Mouse (Mus musculus) kidney, postnatal 0 days (tissue): ENCODE measurements around the gene Gna12. TPM values are rescaled to one million over a fixed set of nuclear protein-coding genes. Genes with fewer than 3 reads are reported as not detected.
A peak's percentile ranks its signal among the peaks of the same experiment; 100 is the strongest.

ENCODE experiments used
- ATAC-seq: fragments of 200-750 bp; cut with Nextera tagmentation; replicated peaks from 2 replicates; pipeline ENCODE4 v1.8.0; 2017; ENCODE audit warnings: low read depth, moderate number of reproducible peaks, moderate TSS enrichment, moderate library complexity; ENCODE audit not compliant: low FRiP score
- DNase-seq: peaks from one replicate; pipeline ENCODE4 v3.0.0-alpha.2; 2016; ENCODE audit warnings: low spot score
- H3K27ac ChIP-seq: fragments of 300-500 bp; sonication (generic); 2 replicates; pipeline ENCODE4 v1.5.1; 2014; ENCODE audit warnings: mild to moderate bottlenecking
- H3K27me3 ChIP-seq: fragments of 300-500 bp; sonication (generic); 2 replicates; pipeline ENCODE4 v1.6.1; 2014; ENCODE audit warnings: low read length, mixed read lengths; ENCODE audit not compliant: insufficient read depth
- H3K36me3 ChIP-seq: fragments of 300-500 bp; sonication (generic); 2 replicates; pipeline ENCODE4 v1.6.1; 2014; ENCODE audit warnings: low read length, mixed read lengths; ENCODE audit not compliant: insufficient read depth
- H3K4me1 ChIP-seq: fragments of 300-500 bp; sonication (generic); replicated peaks from 2 replicates; pipeline ENCODE4 v1.6.1; 2014; ENCODE audit warnings: antibody characterized with exemption, low read length, mixed read lengths; ENCODE audit not compliant: insufficient read depth
- H3K4me2 ChIP-seq: fragments of 300-500 bp; sonication (generic); 2 replicates; pipeline ENCODE4 v1.6.1; 2014; ENCODE audit warnings: mild to moderate bottlenecking, low read length, moderate library complexity, mixed read lengths
- H3K4me3 ChIP-seq: fragments of 300-500 bp; sonication (generic); replicated peaks from 2 replicates; pipeline ENCODE4 v1.5.1; 2014; ENCODE audit warnings: low read depth, low read length
- H3K9ac ChIP-seq: fragments of 300-500 bp; sonication (generic); 2 replicates; pipeline ENCODE4 v1.6.1; 2014; ENCODE audit warnings: low read depth, low read length
- H3K9me3 ChIP-seq: fragments of 300-500 bp; sonication (generic); replicated peaks from 2 replicates; pipeline ENCODE4 v1.6.1; 2016; ENCODE audit warnings: low read length, inconsistent platforms, mixed read lengths
- CTCF ChIP-seq: IDR thresholded peaks from 2 replicates; pipeline ENCODE4 v1.5.1; 2016; ENCODE audit warnings: antibody characterized with exemption, low read depth, mild to moderate bottlenecking, moderate library complexity
- WGBS: fragments of 180-500 bp; shearing (Covaris S2); extraction: QIAGEN DNeasy Blood & Tissue Kit; methylation state at CpG from one replicate; pipeline ENCODE4 v1.1.7; 2014; 5-methylcytosine and 5-hydroxymethylcytosine counted together
- polyA plus RNA-seq: library from polyadenylated mRNA; unstranded; fragments of >200 nt; fragmentation: Nextera tagmentation; extraction: Ambion mirVana; gene quantifications from 2 replicates; pipeline ENCODE4 v1.2.1, GENCODE M21; 2015

Gene Gna12
- polyA plus RNA-seq, 1 experiment from 2014 or later: 48.8 TPM

GRCm38 (mm10) chr5:140753223-140753622, 77.0 kb downstream of the Gna12 start:
- H3K27ac ChIP-seq: no peak overlapping the region
- no peak overlapping the region for H3K4me3 ChIP-seq
- H3K4me1 ChIP-seq: no peaks in the 10 kb centered on the region
- H3K4me2 ChIP-seq: no peak overlapping the region
- WGBS: 63% methylated on average over 5 of the region's 5 CpGs
- TF ChIP-seq CTCF: no peak
- ATAC-seq: no peak
- DNase-seq: no peak
- no peak overlapping the region for H3K9ac ChIP-seq
- H3K27me3 ChIP-seq: no peaks in the 10 kb centered on the region
- no peaks in the 10 kb centered on the region for H3K9me3 ChIP-seq
- peaks cover 7% of the 10 kb centered on the region; the same call in 1 of the 2 replicates for H3K36me3 ChIP-seq

- WGBS: 91% methylated on average over 3 of the region's 3 CpGs
- peaks cover 5% of the 10 kb centered on the region; the same call in 1 of the 2 replicates for H3K36me3 ChIP-seq
- ATAC-seq: no peak
- H3K4me1 ChIP-seq: no peaks in the 10 kb centered on the region
- DNase-seq: no peak
- no peaks in the 10 kb centered on the region for H3K27me3 ChIP-seq
- no peaks in the 10 kb centered on the region for H3K9me3 ChIP-seq
- no peak overlapping the region for H3K27ac ChIP-seq
- no peak overlapping the region for H3K4me2 ChIP-seq
- TF ChIP-seq CTCF: peak; percentile 55
- H3K9ac ChIP-seq: no peak overlapping the region
- no peak overlapping the region for H3K4me3 ChIP-seq
Observed at GRCm38 (mm10) chr5:140752639-140753038, 77.6 kb downstream of the Gna12 start.

DNA sequence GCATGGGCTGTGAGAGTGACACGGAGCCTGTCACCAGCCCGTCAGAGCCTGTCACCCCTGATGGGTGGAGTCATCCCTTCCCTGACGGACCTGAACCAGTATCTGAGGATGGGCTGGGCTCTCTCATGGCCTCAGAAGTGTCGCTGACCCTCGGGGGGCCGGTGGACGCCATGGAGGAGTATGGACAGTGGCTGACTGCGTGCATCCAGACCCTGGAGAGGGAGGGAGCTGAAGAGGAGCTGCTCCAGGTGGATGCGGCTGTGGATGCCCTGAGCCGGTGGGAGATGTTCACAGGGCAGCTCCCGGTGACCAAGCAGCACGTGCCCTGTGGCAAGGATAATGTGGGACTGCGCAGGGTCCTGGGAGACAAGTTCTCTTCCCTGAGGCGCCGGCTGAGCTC, 78.2 kb downstream of the Gna12 start:
- no peak for TF ChIP-seq CTCF
- Histone ChIP-seq H3K27me3 (no peaks in the 10 kb centered on the region), H3K4me2 (no peak overlapping the region), H3K27ac (no peak overlapping the region), H3K9me3 (no peaks in the 10 kb centered on the region), H3K4me3 (no peak overlapping the region), H3K36me3 (0 out of 2 replicates have a peak, but pooled peaks cover 4% of the 10 kb centered on the region), H3K4me1 (no peaks in the 10 kb centered on the region), H3K9ac (no peak overlapping the region)
- WGBS: 93% methylated on average over 15 of the region's 15 CpGs
- DNase-seq (no peak), ATAC-seq (no peak)

GRCm38 (mm10) chr5:140750925-140751324, 79.3 kb downstream of the Gna12 start:
- H3K9me3 ChIP-seq: no peaks in the 10 kb centered on the region
- H3K27ac ChIP-seq: no peak overlapping the region
- DNase-seq: no peak
- 0% methylated on average over 1 of the region's 2 CpGs for WGBS
- ATAC-seq: no peak
- H3K9ac ChIP-seq: no peak overlapping the region
- H3K4me1 ChIP-seq: no peaks in the 10 kb centered on the region
- TF ChIP-seq CTCF: peak; percentile 70
- H3K27me3 ChIP-seq: no peaks in the 10 kb centered on the region
- H3K36me3 ChIP-seq: 0 out of 2 replicates have a peak, but pooled peaks cover 4% of the 10 kb centered on the region
- H3K4me2 ChIP-seq: no peak overlapping the region
- H3K4me3 ChIP-seq: no peak overlapping the region

- no peaks in the 10 kb centered on the region for H3K27me3 ChIP-seq
- H3K9me3 ChIP-seq: no peaks in the 10 kb centered on the region
- 19% methylated on average over 12 of the region's 12 CpGs for WGBS
- no peaks in the 10 kb centered on the region for H3K4me1 ChIP-seq
- DNase-seq: peak; percentile 91
- H3K9ac ChIP-seq: peak overlapping the region; percentile 46; the same call in 1 of the 2 replicates
- H3K27ac ChIP-seq: peak overlapping the region; percentile 52; the same call in 1 of the 2 replicates
- H3K4me2 ChIP-seq: peak overlapping the region; percentile 60
- ATAC-seq: peak; percentile 66
- H3K36me3 ChIP-seq: no peaks in the 10 kb centered on the region
- peak overlapping the region; percentile 25 for H3K4me3 ChIP-seq
- TF ChIP-seq CTCF: peak; percentile 91
Observed at GRCm38 (mm10) chr5:140749062-140749875, 81.0 kb downstream of the Gna12 start.

DNA sequence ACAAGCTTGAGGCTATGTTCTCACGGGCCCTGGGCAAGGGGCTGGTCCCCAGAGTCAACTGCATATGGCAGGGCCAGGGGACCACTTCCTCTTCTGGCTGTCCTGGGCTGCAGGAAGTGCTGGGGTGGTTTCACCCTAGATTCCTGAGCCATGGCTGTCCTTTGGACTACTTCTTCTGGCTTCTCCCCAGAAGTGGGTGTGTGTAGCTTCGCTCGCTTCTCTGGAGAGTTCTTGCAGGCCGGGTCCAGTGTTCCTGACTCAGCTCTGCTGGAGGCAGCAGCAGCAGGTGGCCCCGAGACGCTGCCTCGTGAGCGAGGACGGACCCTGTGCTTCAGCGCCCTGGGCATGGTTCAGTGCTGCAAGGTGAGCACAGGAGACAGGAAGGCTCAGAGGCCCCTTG, 81.8 kb downstream of the Gna12 start:
- TF ChIP-seq CTCF: no peak

More for the DNA sequence above, 81.8 kb downstream of the Gna12 start:
- Histone ChIP-seq H3K4me1 (no peaks in the 10 kb centered on the region), H3K4me2 (no peak overlapping the region), H3K9ac (no peak overlapping the region), H3K27ac (no peak overlapping the region), H3K36me3 (no peaks in the 10 kb centered on the region), H3K9me3 (no peaks in the 10 kb centered on the region), H3K4me3 (no peak overlapping the region), H3K27me3 (no peaks in the 10 kb centered on the region)
- no peak for DNase-seq
- peak; percentile 29; the same call in 1 of the 2 replicates for ATAC-seq
- WGBS: 71% methylated on average over 10 of the region's 10 CpGs
